Comparison of ENCODE assay signal across 10 mouse cellular contexts in the genomic region with DNA sequence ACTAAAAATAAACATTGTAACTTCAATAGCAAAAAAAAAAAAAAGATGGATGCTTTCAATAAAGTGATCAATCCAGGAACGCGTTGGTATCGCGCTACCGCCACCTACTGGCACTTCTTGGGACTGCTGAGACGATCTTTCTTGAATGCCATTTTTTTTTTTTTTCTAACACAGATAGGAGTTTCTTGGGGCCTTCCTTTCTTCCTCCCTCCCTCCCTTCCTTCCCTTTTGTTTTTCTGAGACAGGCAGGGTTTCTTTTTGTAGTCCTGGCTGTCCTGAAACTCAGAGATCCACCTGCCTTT. TPM values are rescaled to one million over a fixed set of nuclear protein-coding genes. Genes with fewer than 3 reads are reported as not detected.
DNase-seq lines count a peak whose midpoint lies in the region; ATAC-seq and TF ChIP-seq lines count a peak whose summit lies in the region.
"Had no signal": no experiment of that assay in that cellular context is flagged by ENCODE, and none has a peak within 500 bp of the region (broad histone marks: within the 10 kb centered on the region; RNA-seq: fewer than 3 reads in every experiment).

No protein-coding gene starts in this region.

- H3K4me2 ChIP-seq in forebrain, postnatal 0 days (ENCODE audit: low read depth), result no peak overlapping the region
- H3K4me2 ChIP-seq: embryonic facial prominence, embryonic 13.5 days had no signal

- ATAC-seq in forebrain, postnatal 0 days, result peak; percentile 45; the same call in 1 of the 2 replicates

- no peak overlapping the region for H3K4me3 ChIP-seq in forebrain, postnatal 0 days (ENCODE audit: low read depth, low read length)
- no peak overlapping the region for H3K4me3 ChIP-seq in lung, adult 2 months (replicated peaks; ENCODE audit: extremely low read depth, low read depth, low read length)
- H3K4me3 ChIP-seq: embryonic facial prominence, embryonic 13.5 days had no signal

- no peaks in the 10 kb centered on the region for H3K36me3 ChIP-seq in forebrain, postnatal 0 days (ENCODE audit: insufficient read depth)
- H3K36me3 ChIP-seq: embryonic facial prominence, embryonic 13.5 days had no signal

- H3K9ac ChIP-seq in forebrain, postnatal 0 days, result no peak overlapping the region
- H3K9ac ChIP-seq: embryonic facial prominence, embryonic 13.5 days had no signal

- no peaks in the 10 kb centered on the region for H3K27me3 ChIP-seq in forebrain, postnatal 0 days (ENCODE audit: insufficient read depth, low read length)
- H3K27me3 ChIP-seq: embryonic facial prominence, embryonic 13.5 days had no signal

- peak; percentile 52 for DNase-seq in gastrocnemius, adult 18-20 months (ENCODE audit: low spot score)
- no peak for DNase-seq in gastrocnemius, postnatal 25 days
- DNase-seq in right cerebral cortex, postnatal 14 days, result peak; percentile 76
- no peak for DNase-seq in right cerebral cortex, postnatal 36 days (ENCODE audit: low spot score in 2 of 2)
- peak; percentile 34 for DNase-seq in brain, embryonic 18.5 days (ENCODE audit: low read depth, low spot score)
- peak; percentile 93 for DNase-seq in forebrain, postnatal 0 days
- peak; percentile 52 for DNase-seq in lung, adult 2 months
- DNase-seq in spleen, postnatal 4 days (ENCODE audit: low spot score in 2 of 2), result peak; percentile 62 to 86

- peak; percentile 88 for TF ChIP-seq CTCF in forebrain, postnatal 0 days (IDR thresholded peaks at IDR 0.05; ENCODE audit: low read depth)
- TF ChIP-seq CTCF in lung, adult 2 months (IDR thresholded peaks at IDR 0.05; ENCODE audit: insufficient read depth, low read length), result peak; percentile 94

- under 1% methylated on average over 6 of the region's 6 CpGs for WGBS in forebrain, postnatal 0 days
- 0% methylated on average over 6 of the region's 6 CpGs for WGBS in lung, adult 2 months

- H3K27ac ChIP-seq in forebrain, postnatal 0 days (ENCODE audit: low read depth, low read length), result no peak overlapping the region
- H3K27ac ChIP-seq: embryonic facial prominence, embryonic 13.5 days had no signal

- no peaks in the 10 kb centered on the region for H3K4me1 ChIP-seq in forebrain, postnatal 0 days (ENCODE audit: insufficient read depth)
- H3K4me1 ChIP-seq in lung, adult 2 months (ENCODE audit: control insufficient read depth, insufficient read depth, low read length), result no peaks in the 10 kb centered on the region

- TF ChIP-seq POLR2A in lung, adult 2 months (IDR thresholded peaks at IDR 0.05; ENCODE audit: borderline replicate concordance, extremely low read depth, low read depth, low read length), result no peak

- no peaks in the 10 kb centered on the region for H3K9me3 ChIP-seq in forebrain, postnatal 0 days (ENCODE audit: low read length)
- H3K9me3 ChIP-seq: embryonic facial prominence, embryonic 13.5 days had no signal

RNA-seq across cellular contexts. Expression of a gene that starts 13.5 kb away (rescaled TPM):
- total RNA-seq in gastrocnemius, adult 18-20 months (2021), result 10 to 100 TPM; 19.0 to 63.6 TPM
- total RNA-seq in gastrocnemius, postnatal 25 days (2021), result 10 to 100 TPM; 17.8 to 20.8 TPM
- 43.5 and 48.2 TPM in 2 replicates for total RNA-seq in forebrain, postnatal 0 days (2014; rRNA removed)
- 61.9 and 75.8 TPM in 2 replicates for polyA plus RNA-seq in forebrain, postnatal 0 days (2015; fragmentation: Nextera tagmentation; extraction: Ambion mirVana)
- 282 and 367 TPM in 2 replicates for polyA plus RNA-seq in lung, adult 2 months (2012; rRNA removed)

RNA-seq across cellular contexts. Expression of a gene that starts 59.1 kb away (rescaled TPM):
- under 1 TPM; 0.21 to 0.50 TPM for total RNA-seq in gastrocnemius, adult 18-20 months (2021)
- total RNA-seq in gastrocnemius, postnatal 25 days (2021), result under 1 TPM in 1 of 2 experiments, not detected in 1; 0.20 TPM
- total RNA-seq in forebrain, postnatal 0 days (2014; rRNA removed), result not detected in 2 replicates
- polyA plus RNA-seq in forebrain, postnatal 0 days (2015; fragmentation: Nextera tagmentation; extraction: Ambion mirVana), result 0.09 and 0.30 TPM in 2 replicates
- polyA plus RNA-seq in lung, adult 2 months (2012; rRNA removed), result not detected in 2 replicates
- total RNA-seq: left cerebral cortex, adult 8-10 months had no signal
- polyA plus RNA-seq: embryonic facial prominence, embryonic 13.5 days had no signal

Comparison
In these comparisons a context has a peak if more than half of its experiments do, and no peak if none do; other contexts are left out.
1. DNase-seq: peak in gastrocnemius, adult 18-20 months (single experiment), right cerebral cortex, postnatal 14 days (single experiment), brain, embryonic 18.5 days (single experiment), forebrain, postnatal 0 days (single experiment), lung, adult 2 months (single experiment) and spleen, postnatal 4 days (2 of 2); none in gastrocnemius, postnatal 25 days (single experiment) and right cerebral cortex, postnatal 36 days (0 of 2).